Mouse (Mus musculus) lung, adult 2 months (tissue): ENCODE measurements around the gene Ralgapb.

Experiments
- CTCF ChIP-seq: fragments of 200-500 bp; IDR thresholded peaks from 2 replicates; pipeline ENCODE4 v1.5.1; 2011; ENCODE audit warnings: mild to moderate bottlenecking, low read length, control low read depth; ENCODE audit not compliant: insufficient read depth
- POLR2A ChIP-seq: fragments of 200-500 bp; IDR thresholded peaks from 2 replicates; pipeline ENCODE4 v1.6.1; 2011; ENCODE audit warnings: low read depth, mild to moderate bottlenecking, control low read depth, low read length, borderline replicate concordance; ENCODE audit errors: extremely low read depth

GRCm38 (mm10) chr2:158376123-158376687, 33.4 kb upstream of the Ralgapb start:
- TF ChIP-seq POLR2A (no peak), CTCF (no peak)
